Mouse (Mus musculus): ENCODE data around the gene Alox12b.

Alox12b gene

DNA sequence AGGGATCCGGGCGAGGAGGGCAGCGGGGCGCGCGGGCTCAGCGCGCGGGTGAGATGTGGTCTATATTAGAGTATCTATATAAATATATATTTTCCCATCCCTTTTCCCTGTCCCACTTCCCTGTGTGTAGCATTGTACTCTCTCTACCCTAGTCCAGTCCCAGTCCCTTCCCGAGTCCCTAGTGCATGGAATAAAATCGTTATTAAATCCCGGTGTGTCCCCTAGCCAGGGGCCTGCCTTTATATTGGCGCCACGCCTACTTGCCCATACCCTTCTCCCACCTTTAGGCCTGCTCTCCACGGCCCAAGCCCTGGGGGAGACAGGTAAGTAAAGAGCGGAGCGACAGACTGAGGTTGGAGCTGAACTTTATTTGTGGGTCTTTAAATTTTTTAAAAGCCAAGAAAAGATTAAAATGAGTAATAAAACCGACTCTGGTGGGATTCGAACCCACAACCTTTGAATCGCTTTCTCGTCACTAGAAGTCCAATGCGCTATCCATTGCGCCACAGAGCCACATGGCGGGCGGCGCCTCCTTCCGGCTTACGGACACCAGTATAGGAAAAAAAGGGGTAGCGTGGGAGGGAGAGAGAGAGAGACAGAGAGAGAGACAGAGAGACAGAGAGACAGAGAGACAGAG lies 33.6 kb upstream of the Alox12b start:
- DNase-seq (ENCODE audit: low read depth, low spot score), result peak; percentile 78

DNA sequence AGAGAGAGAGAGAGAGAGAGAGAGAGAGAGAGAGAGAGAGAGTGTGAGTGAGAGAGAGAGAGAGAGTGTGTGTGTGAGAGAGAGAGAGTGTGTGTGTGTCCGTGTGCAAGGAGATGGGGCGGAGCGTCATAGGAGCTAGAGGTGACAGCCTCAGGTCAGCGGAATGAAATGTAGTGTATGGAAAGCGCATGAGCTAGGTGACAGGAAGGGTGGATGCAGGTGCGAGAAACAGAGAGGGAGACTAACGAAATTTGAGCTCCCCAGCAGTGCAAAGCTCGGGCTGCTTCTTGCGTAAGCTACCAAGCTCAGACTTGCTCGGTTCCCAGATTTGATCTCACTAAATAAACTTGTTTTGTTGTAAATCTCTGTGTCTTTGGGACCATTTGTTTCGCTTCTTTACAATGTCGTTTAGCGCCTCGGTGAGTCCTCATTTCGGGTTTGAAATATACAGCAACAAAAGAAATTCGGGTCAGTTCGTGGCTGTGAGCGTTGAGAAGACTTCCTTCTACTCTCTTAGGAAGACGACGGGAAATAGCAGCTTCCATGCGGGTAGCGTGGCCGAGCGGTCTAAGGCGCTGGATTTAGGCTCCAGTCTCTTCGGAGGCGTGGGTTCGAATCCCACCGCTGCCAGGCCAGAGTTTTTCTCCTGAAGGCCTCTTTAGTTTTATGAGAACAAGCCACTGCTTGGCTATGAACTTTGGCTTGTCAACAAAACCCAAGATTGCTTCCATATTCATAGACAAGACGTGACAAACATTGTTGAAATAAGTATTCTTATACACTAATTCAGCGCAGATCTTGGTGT lies 32.9 kb upstream of the Alox12b start:
- DNase-seq (ENCODE audit: low read depth, low spot score), result peak; percentile 82

DNA sequence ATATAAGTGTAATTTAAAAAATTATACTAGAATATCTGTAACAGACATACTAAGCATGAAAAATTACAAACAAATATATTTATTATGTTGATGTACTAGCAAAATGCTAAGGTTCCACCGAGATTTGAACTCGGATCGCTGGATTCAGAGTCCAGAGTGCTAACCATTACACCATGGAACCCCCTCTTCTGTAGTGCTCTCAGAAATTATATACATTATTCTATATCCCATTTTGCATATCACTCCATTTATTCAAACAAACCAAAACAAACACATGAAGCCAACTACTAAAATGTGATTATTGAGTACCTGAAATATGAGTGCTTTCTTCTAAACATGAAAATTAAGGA lies 32.3 kb upstream of the Alox12b start:
- DNase-seq (ENCODE audit: low read depth, low spot score), result no peak

DNA sequence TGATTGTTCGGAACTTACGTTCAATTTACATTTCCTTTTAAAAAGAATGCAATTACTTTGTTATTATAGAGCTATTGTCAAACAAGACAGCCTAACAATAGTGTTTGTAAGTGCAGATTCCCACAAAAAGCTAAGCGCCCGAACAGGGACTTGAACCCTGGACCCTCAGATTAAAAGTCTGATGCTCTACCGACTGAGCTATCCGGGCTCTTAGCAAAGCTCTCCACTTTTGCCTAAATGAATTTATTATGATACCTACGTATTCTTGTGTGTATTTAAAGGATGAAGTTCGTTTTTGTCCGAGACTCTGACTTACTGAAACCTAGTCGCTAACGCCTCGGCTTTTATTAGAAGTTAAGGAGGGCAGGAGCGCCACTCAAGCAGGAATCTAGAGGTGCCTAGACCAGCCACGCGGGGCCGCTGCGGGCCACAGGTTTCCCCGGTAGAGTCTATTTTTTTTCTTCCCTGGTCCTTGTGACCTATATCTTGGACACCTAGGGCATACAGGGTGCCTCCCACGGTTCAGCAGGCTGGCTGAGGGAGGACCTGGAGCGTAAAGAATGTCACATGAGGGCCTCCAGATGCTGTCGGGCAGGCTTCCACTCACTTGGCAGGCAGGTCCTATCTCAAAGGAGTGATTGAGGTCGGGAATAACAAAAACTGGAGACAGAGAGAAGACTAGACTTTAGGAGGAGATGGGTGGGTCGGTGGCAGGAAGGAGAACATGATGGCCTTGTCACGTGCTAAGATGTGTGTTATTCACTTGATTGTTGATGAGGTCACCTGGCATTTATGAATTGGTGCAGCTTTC lies 31.5 kb upstream of the Alox12b start:
- DNase-seq (ENCODE audit: low read depth, low spot score), result peak; percentile 81

GRCm38 (mm10) chr11:69125852-69125918 lies 31.1 kb upstream of the Alox12b start, which contains the start of gene Aloxe3:
Aloxe3 (plus strand) TSS chr11:69125896.
- no peak for DNase-seq (ENCODE audit: low read depth, low spot score)

DNA sequence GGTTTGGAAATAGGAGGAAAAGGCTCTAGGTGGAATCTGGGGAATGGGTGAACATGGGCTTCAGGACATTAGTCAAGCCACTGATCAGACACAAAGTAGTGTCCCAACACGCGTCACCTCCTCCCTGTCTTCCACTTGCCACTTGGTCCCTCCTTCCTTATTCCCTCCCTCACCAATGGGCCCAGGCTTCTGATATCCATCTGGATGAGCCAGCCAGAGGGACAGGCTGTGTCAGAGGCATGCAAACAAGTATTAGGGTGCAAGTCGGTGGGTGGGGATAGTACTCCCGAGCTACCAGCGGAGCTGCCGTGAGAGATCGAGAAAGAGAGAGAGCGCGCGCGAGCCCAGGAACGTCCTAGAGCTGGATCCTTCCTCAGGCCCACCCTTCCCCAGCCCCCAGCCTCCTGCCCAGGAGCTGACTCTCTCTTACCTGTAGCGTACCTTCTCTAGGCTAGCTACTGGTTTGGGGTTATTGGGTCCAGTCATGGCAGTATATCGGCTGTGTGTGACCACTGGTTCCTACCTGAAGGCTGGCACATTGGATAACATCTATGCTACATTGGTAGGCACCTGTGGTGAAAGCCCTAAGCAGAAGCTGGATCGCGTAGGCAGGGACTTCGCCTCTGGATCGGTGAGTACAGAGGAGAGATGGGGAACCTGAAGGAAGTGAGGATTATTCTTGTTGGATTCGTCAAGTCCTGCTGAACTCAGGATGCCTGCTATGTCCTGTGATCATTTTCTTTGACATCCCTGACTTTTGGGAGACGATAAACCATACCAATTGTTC lies 30.7 kb upstream of the Alox12b start:
- no peak for DNase-seq (ENCODE audit: low read depth, low spot score)

GRCm38 (mm10) chr11:69126706-69127095 lies 30.1 kb upstream of the Alox12b start:
- DNase-seq (ENCODE audit: low read depth, low spot score), result no peak

DNA sequence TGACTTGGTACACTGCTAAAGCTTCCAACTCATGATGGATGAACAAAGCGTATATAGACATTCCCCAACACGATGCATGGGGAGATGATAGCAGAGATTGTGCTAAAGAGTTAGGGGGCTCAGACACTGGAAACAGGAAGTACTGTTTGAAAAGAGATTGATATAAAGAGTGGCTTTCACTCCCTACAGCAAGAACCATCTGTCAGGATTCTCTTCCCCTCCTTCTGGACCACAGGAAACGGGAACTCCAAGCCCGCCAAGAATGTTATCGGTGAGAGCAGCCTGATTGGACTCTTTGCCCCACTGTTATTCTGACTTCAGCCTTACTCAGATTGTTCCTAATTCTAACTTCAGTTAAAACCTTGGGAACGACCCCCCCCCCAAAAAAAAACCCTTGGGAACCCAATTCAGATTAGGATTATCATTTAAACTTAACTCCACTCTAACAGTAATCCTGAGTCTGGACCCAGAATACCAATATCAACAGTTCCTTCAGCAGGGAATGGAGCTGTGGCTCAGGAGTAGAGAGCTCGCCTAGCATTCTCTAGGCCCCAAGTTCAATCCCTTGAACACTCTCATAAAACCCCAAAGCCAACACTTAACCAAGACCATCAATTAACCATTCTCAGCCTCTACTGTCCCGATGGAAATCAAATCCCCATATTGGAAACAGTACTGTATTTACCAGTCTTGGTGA lies 28.2 kb upstream of the Alox12b start:
- no peak for DNase-seq (ENCODE audit: low read depth, low spot score)

DNA sequence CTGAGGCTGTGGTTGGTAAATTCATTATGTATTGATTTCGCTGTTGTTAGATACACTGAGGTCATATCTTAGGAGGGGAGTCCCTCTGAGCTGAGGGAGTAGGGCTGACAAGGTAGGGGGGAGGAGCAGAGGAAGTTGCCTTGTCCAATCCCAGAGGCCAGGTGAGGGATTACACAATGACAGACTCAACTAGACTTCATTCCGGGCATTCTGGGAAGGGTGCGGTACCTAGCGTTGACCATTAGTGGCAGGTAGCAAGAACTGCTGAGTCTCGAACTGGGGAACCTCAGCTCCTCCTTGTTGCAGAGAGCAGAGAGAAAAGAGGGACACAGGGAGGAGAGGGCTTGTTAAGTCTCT lies 23.2 kb upstream of the Alox12b start:
- DNase-seq (ENCODE audit: low read depth, low spot score), result no peak

DNA sequence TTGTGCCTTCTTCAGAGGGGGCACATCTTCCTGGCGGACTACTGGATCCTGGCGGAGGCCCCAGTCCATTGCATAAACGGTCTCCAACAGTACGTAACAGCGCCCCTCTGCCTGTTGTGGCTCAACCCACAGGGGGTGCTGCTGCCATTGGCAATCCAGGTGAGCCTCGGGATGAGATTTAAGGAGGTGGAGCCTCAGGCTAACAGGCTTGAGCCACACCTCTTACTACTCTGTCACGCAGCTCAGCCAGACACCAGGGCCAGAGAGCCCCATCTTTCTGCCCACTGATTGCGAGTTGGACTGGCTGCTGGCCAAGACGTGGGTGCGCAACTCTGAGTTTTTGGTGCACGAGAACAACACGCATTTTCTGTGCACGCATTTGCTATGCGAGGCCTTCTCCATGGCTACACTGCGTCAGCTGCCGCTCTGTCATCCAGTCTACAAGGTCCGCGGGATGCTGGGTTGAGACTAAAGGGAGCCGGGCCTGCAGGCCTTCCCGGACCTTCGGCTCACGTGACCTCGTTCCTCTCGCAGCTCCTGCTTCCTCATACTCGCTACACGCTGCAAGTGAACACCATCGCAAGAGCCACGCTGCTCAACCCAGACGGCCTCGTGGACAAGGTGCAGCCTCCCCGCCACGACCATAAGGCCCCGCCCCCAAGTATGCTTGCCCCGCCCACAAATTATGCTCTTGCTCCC lies 22.7 kb upstream of the Alox12b start:
- DNase-seq (ENCODE audit: low read depth, low spot score), result no peak

- no peak for DNase-seq (ENCODE audit: low read depth, low spot score)
These were observed 22.2 kb upstream of the Alox12b start for GRCm38 (mm10) chr11:69134622-69134968.

GRCm38 (mm10) chr11:69135361-69135760 lies 21.4 kb upstream of the Alox12b start:
- no peak for DNase-seq (ENCODE audit: low read depth, low spot score)

DNA sequence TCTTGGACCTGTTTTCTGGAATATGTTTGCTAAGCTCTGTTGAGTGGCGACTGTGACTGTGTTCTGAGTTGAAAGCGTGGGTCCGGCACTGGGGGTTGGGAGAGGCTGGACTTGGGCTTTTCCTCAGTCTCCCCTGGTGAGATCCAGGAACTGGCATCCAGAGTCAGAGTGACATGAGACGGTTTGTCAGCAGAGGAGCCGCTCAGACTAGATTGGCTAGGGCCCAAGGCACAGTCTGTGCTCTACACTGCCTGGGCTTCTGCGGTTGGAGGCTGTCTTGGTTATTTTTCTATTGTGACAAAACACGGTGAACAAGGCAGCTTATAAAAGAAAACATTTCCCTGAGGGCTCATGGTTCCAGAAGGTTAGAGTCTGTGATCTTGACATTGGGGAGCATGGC lies 9.2 kb upstream of the Alox12b start:
- DNase-seq (ENCODE audit: low read depth, low spot score), result no peak

- DNase-seq (ENCODE audit: low read depth, low spot score), result no peak
These were observed 8.3 kb upstream of the Alox12b start for GRCm38 (mm10) chr11:69148451-69148960.

GRCm38 (mm10) chr11:69149728-69150127 lies 7.1 kb upstream of the Alox12b start:
- no peak for DNase-seq (ENCODE audit: low read depth, low spot score)

GRCm38 (mm10) chr11:69150444-69150843 lies 6.3 kb upstream of the Alox12b start:
- peak; percentile 34 for DNase-seq (ENCODE audit: low read depth, low spot score)

- no peak for DNase-seq (ENCODE audit: low read depth, low spot score)
These were observed 5.8 kb upstream of the Alox12b start for GRCm38 (mm10) chr11:69151004-69151403.

- DNase-seq (ENCODE audit: low read depth, low spot score), result no peak
These were observed 3.0 kb upstream of the Alox12b start for GRCm38 (mm10) chr11:69153831-69154230.

- DNase-seq (ENCODE audit: low read depth, low spot score), result no peak
These were observed 1.4 kb upstream of the Alox12b start for GRCm38 (mm10) chr11:69155351-69155750.

DNA sequence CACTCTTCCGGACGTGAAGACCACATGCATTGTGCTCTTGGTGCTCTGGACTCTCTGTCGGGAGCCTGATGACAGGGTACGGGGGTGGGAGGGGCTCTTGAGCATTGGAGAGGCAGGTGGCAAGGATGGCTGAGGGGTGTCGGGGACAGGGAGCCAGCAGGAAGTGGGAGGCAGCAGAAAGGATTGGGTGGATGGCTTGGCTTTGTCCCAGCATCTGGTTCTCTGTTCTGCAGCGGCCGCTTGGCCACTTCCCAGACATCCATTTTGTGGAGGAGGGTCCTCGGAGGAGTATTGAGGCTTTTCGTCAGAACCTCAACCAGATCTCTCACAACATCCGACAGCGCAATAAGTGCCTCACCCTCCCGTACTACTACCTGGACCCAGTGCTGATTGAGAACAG lies 12.5 kb downstream of the Alox12b start:
- no peak for DNase-seq (ENCODE audit: low read depth, low spot score)

- no peak for DNase-seq (ENCODE audit: low read depth, low spot score)
These were observed 14.8 kb downstream of the Alox12b start for GRCm38 (mm10) chr11:69171626-69172025.
